Mouse (Mus musculus): ENCODE measurements around the gene Dixdc1.
A peak's percentile ranks its signal among the peaks of the same experiment; 100 is the strongest.
"Not testable (repeated sequence)": the region's sequence is repeated elsewhere in the genome, so short reads cannot be mapped to it uniquely, and the experiment has no call there.

The Dixdc1 gene

GRCm38 (mm10) chr9:50646826-50647370 is 92.4 kb downstream of the Dixdc1 start:
- no peak for DNase-seq

- no peak for DNase-seq
These were observed 105.0 kb downstream of the Dixdc1 start for GRCm38 (mm10) chr9:50634270-50634669.

- DNase-seq = peak; percentile 14
These were observed 106.3 kb downstream of the Dixdc1 start for GRCm38 (mm10) chr9:50633059-50633458.

- no peak for DNase-seq
These were observed 107.2 kb downstream of the Dixdc1 start for GRCm38 (mm10) chr9:50632016-50632688.

- DNase-seq = not testable (repeated sequence)
These were observed 108.4 kb downstream of the Dixdc1 start for GRCm38 (mm10) chr9:50630903-50631302.

GRCm38 (mm10) chr9:50617794-50618330 is 121.5 kb downstream of the Dixdc1 start:
- no peak for DNase-seq

GRCm38 (mm10) chr9:50616766-50617603 is 122.3 kb downstream of the Dixdc1 start, which contains the start of the genes Pih1d2 and Nkapd1:
Gene Pih1d2 (plus strand): TSS chr9:50617321.
Gene Nkapd1 (minus strand): TSS chr9:50617464.
- peak; percentile 93 for DNase-seq

- no peak for DNase-seq
These were observed 123.2 kb downstream of the Dixdc1 start for GRCm38 (mm10) chr9:50616161-50616560.

Data from embryo, embryonic 11 days (tissue).